Mouse (Mus musculus): ENCODE results near the gene Itga5.

The Itga5 gene

DNA sequence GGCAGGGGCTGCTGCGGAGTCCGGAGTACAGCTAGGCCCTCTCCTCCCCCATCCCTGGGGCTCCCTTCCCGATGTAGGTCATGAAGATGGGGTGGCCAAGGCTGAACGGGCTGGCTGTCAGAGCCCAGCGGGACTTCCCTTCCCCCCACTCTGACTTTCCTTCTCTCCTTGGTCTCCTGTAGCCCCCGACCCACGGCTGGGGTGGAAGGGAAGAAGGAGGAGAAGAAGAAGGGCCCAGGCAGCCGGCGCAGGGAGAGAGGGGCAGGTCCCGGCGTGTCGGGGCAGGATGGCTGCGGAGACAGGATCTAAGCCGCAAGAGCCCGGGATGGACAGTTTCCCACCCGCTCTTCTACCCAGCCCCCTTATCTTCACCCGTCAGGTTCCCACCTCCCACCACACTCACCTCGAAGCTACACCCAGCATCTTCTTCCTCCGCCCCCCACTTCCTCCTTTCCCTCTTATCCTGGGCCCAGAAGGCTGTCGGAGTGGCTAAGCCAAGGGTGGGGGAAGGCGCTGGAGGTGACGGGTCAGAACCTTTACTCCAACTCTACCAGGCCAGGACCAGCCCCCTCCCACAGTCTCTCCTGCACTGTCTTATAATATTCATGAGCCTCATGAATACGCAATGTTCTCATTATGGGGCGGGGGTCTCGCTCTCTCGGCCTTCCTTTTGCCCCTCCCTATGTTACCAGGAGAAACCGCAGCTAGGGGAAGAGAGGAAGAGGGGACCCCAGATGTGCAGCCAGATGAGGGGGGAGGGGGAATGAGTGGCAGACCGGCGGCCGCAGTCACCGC, 27.2 kb downstream of the Itga5 start:
- DNase-seq (ENCODE audit: low spot score): no peak

DNA sequence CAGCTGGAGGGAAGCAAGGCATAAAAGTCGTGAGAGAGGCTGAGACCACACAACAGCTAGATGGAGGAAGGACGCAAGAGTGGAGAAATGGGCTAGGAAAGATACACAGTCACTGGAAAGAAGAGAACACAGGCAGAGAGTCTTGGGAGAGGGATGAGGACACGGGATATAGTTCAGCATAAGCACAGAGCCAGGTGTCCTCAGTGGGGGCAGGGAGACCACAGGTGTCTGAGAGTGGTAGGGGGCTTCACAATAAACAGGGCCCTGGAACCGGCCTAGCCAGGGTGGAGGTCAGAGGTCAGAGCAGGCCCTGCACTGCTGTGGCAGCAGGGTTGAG, 27.8 kb downstream of the Itga5 start:
- no peak for DNase-seq (ENCODE audit: low spot score)

DNA sequence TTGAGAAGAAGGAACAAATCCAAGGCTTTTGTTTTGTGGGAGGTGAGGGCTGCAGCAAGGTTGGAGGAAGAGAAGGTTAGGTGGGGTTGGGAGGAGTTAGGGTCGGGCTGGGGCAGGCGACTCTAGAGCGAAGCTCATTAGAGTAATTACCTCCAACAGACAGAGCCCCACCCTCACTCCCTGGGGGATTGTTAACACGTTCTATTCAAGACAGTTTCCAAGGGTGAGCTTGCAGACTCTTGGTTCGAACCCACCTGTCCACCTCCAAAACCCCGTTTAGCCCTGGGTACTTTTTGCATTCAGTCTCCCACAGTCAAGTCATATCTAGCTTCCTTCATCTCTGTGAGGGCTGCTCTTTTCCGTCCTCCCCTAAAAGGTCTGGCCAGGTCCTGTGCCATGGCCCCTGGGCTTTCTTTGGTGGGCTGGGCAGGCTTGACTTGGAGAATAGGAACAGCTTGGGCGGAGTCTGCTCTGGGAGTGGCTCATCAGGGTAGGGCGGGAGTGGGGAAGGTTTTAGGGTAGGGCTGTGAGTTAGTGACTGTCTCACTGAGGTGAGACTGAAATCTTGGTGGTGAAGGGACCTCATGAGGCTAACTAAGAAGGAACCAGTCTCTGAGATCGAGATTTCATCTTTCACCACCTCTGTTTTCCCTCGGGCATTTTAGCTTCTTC, 29.4 kb downstream of the Itga5 start:
- no peak for DNase-seq (ENCODE audit: low spot score)

DNA sequence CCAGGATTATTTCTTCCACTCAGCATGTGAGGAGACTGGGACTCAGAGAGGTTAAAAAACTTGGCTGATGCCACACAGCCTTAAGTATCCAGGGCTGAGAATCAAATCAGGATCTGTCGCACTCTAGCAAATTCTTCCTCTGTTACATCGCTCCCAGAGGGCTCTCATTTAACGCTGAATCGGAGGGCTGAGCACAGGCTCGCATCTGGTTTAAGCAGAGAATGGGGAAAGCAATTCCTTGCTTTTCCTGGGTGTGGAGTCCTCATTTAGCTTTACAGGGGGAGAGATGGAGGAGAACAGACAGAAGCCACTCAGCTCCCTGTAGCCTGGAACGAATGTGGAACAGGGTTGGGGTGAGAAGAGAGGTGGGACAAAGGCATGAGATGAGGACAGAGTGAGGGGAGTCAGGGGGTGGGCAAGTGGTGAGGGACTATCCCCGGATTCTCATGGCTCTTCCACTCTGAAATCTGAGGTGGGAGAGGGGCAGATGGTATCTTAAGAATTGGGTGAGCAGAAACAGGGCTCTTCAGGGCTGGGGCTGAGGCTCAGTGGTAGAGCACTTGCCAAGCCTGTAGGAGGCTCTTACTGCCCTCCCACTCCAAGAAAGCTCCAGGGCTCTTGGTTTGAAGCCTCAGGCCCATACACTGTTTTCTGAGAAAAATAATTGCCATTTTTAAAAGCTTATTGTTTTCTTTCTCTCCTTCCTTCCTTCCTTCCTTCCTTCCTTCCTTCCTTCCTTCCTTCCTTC, 30.9 kb downstream of the Itga5 start:
- DNase-seq (ENCODE audit: low spot score): no peak

DNA sequence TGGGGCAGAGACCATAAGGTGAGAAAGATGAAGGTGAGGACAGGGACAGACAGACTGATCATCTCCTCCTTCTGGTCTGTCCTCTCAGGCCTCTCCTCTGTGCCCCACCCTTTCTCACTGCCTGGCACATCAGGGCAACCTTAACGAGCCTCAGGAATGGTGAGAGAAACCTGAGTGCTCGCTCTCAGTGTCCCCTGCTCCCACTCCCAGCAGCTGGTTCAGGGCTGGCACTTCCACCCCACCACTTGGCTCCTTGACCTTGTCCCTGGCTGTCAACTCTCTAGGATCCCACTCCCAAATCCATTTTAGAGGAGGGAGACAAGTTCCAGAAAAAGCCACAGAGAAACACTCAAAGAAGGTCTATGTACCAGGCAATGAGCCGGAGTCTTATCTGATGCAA, 31.5 kb downstream of the Itga5 start:
- no peak for DNase-seq (ENCODE audit: low spot score)

DNA sequence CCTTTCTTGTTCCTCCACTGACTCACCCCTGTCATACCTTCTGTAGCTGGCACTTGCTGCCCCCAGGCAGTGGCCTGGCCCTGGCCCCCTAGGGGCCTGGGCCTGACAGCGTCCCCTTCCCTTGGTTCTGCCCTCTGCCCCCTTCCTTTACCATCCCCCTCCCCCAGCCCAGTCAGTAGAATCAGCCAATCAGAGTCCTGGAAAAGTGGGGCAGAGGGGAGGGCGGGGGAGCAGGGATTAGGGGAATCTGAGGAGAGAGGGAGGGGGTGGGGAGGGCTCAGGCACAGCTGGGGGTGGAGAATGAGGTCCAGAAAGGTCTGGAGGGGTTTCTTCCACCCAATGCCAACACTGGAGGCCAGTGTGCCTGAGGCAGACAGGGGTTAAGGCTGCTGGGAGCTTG, 32.4 kb downstream of the Itga5 start:
- no peak for DNase-seq (ENCODE audit: low spot score)

DNA sequence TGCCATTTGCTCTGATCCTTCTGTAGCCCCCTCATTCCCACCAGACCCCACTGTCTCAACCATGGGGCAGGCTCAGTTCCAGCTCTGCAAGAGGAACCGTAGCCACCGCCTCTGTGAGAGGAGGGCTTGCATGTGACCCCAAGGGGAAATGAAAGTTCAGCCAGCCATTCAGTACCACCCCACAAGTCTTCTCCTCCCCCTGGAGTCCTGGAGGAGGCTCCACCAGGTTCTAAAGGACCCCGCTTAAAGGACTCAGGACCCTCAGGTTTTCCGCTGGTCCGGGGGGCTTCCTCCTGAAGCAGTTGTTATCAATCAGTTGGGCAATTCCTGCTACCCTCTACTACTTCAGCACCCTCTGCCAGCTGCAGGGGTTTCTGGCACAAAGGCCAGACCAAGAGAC, 32.8 kb downstream of the Itga5 start:
- no peak for DNase-seq (ENCODE audit: low spot score)

DNA sequence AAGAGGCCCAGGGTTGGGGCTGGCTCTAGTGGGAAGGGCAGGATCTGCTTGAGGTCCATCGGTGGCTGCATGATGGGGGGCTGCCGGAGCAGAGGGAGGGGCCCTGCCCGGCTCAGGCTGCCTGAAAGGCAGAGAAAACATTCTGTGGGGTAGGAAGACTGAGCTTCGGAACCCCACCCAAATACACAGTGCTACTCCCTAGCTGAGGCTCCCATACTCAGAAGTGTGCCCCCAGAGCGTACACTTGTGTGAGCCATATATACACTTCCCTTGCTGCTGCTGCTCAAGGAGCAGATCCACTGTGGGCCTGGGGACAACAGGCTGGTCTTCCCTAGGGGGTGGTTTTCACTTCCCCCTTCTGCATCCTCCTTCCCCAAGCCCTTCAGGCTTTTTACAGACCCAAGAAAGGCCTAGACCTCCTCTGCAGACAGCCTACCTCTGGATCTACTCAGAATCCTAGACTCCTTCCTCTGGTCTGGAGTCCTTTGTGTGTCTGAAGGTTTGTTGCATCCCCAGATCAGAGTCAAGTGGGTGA, 33.4 kb downstream of the Itga5 start:
- no peak for DNase-seq (ENCODE audit: low spot score)

DNA sequence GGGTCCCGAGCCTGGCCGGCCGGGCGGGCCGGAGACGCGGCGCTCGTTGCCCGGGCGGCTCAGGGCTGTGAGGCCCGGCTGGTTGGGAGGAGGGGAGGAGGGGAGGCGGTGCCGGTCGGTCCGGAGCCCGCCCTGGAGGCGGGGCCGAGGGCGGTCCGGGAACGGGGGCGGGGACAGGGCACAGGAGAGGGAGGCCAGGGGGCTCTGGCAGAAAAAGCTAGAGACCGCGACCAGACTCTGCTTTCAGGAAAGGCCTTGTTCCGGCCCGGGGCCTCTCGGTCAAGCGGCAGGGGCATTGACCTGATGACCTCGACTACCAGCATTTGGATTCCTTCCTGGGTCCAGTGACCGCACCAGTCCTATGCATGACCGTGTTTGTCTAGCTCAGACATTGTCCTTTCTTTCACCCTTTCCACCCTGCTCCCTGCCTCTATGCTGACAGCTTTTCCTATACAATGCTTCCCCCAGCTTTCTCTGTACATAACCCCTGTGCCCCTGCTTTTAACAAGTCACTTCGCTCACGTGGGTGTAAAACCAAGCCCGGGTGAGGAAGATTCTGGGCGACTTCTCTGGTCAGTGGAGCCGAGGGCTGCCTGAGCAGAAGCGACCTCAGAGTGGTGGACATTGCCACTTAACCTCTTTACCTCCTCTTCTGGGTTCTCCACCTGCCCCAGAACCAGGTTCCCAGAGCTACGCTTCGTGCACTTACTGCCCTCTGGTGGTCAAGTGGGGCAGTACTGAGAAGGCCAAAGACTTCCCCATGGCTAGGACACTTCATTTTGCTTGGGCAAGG, 42.9 kb downstream of the Itga5 start:
- DNase-seq (ENCODE audit: low spot score): peak; percentile 90

DNA sequence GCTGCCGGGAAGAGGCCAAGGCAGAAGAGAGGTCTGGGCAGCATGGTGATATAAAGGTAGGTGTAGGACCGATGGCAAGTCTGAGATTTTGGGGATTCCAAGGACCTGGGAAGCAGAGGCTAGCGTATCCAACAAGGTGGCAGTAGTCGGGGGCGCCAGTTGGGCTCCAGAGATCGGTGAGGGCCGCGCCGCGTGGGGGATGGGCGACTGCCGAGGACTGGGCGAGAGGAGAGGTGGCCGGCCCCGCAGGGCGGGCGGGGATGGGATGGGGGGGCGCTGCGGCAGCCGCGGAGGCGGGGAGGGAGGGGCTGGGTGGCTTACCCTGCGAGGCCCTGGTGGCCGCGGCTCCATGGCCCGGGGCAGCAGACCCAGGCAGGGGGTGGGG, 43.5 kb downstream of the Itga5 start:
- DNase-seq (ENCODE audit: low spot score): no peak

DNA sequence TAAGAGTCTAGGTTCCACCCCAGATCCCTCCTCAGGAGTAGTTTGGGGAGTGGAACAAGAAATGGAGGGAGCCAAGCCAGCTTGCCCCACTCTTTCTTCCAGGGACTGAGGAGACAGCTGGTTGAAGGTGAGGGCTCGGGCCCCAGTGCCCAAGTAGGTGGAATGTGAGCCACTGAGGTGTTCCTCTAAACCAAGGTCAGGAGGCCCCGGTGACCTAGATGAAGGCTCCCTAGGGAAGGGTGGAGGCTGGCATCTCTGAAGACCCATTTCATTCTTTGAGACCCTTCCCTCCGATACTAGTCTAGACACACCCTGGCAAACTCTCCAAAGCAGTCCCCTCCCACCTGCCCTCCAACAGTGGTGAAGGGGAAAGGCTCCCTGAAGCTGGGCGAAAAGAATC, 44.2 kb downstream of the Itga5 start:
- no peak for DNase-seq (ENCODE audit: low spot score)

DNA sequence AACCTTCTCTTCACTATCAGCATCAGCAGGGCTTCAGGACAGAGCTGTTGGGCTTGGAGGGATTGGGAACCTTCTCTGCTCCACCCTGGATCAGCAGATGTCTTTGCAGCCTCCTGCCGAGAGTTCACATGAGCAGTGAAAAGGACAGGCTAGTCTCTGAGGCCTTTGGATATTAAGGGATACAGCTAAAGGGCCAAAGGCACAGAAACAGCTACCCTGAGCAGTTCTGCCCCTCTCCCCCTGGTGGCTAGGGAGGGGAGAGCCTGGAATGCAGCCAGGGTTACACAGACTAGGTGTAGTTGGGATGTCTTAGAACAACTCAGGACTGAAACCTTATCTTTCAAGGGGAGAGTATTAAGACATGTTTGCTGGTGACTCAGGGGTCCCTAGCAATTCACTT, 45.5 kb downstream of the Itga5 start:
- peak; percentile 64 for DNase-seq (ENCODE audit: low spot score)

DNA sequence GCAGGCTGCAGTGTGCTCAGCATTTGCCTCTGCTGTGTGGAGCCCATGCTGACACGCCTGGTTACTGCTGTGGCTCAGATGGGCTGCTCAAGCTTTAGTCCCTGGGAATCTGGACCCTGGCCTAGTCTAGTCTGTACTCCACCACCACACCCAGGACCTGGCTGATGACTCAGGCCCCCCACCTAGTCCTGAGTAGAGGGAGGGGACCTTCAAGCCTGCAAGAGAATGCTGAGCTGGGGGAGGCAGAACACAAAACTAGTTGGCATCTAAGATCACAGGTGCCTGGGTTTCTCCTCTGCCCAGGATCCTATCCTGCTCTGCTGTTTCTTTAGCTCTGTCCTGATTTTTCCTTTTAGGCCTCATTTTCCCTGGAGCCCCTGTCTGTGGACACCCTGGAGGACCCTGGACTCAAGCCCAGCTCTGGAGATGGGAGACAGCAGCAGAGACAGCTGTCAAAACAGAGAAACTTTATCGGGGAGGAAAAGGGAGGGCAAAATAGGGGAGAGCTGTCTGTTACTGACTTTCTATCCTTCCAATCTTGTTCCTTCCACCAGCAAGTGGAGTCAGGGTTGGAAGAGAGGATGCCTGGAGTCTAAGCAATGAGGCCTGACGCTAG, 48.3 kb downstream of the Itga5 start:
- no peak for DNase-seq (ENCODE audit: low spot score)

DNA sequence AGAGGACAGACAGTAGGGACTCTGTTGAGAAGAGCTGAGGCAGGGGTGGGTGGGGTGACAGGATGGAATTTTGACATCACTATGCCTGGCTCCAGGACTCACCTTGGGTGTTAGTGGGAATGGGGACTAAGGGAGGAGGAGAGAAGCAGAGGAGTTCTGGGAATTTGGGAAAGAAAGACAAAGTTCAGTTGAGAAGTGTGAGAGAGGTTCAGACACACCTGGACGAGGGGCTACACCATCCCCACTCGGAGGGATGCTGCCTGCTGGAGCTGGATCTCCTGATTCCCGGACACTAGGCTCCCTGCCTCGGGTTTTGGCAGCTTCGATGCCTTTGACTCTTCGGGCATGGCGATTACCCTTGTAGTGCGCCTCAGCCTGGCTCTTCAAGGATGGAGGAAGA, 48.8 kb downstream of the Itga5 start:
- DNase-seq (ENCODE audit: low spot score): no peak

DNA sequence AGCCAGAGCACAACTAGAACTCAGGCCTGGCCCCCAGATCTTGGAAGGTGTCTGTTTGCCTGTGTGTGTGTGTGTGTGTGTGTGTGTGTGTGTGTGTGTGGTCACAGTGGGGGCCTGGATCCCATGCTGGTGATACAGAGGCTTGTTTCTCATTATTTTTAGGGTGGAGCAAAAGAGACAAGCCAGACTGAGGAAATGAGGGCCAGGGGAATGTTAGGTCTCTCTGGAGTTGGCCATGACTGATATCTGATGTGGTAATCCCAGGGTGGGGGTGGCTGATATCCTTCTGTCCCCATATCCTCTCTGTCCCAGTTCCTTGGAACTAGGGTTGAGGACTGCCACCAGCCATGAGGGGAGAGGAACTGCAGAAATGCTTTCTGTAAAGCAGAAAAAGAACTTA, 49.4 kb downstream of the Itga5 start:
- DNase-seq (ENCODE audit: low spot score): no peak

DNA sequence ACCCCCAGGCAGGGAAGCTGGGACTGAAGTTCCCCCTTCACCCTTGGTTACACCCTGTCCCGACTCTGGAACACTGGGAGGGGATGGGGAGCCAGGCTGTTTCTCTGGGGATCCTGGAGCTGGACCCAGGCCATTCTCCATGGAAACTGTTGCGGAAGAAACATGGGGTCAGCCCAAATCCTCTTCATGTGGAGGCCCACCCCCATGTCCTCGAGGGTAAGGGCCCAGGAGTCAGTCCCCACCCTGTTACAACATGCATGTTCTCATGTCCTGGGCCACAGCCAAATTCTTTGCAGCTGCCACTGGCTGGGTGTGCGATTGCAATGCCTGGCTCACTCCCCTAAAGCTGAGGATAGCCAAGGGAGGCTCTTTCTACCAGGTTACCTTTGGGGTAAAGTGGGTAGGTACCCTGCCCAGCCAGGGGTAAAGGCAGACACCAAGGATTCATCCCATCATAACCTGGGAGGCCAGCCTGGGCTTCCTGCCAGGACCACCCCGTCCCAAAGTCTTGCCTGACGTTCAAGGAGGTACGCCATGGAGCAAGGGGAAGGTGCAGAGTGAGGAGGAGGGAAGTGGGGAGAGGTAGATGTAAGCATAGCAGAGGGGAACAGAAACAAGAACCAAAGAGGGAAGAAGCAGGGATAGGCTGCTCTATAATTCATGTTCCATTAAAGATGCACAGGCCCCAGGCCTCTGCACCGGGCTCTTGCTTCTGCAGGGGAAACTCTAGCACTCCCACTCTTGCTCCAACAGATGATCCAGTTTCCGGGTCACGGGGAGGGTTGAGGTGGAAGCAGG, 50.4 kb downstream of the Itga5 start:
- DNase-seq (ENCODE audit: low spot score): no peak

DNA sequence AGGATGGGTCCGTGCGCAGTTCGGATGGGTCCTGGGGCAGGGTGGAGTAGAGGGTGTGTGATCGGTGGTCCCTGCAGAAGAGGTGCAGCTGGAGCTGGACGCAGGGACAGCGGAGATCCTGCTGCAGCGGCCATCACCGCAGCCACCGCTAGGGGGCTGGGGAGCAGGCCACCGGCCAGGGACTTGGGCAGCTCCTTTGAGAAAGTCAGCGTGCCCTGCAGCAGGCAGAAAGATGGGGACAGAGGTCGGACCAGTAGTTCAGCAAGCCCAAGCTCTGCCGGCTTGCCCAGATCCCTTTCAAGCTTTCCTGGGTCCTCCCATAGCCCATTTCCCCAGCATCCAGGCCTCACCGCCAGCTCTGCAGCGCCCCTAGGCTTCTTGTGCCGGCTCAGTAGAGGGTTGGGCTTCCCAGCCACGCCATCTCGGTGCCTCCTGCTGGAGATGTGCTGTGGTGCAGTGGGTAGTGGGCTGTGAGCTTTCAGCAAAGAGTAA, 51.5 kb downstream of the Itga5 start:
- DNase-seq (ENCODE audit: low spot score): no peak

DNA sequence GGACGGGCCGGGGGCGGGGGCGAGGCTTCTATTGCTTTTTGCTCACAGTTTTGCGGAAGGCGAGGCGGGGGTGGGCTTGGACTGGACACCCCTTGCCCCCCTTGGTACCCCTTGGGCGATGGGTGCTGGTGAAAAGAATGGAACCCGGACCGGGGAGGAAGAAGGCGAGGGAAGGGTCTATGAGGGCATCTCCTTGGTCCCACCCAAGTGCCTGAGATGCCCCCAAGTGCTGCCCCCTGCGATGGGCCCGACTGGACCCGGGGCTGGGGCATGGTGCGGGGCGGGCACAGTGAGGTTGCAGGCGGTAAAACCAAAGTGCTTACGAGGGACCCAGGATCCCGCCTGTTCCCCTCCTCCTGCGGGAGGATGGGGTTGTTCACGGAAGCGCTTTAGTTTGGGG, 52.4 kb downstream of the Itga5 start:
- no peak for DNase-seq (ENCODE audit: low spot score)

DNA sequence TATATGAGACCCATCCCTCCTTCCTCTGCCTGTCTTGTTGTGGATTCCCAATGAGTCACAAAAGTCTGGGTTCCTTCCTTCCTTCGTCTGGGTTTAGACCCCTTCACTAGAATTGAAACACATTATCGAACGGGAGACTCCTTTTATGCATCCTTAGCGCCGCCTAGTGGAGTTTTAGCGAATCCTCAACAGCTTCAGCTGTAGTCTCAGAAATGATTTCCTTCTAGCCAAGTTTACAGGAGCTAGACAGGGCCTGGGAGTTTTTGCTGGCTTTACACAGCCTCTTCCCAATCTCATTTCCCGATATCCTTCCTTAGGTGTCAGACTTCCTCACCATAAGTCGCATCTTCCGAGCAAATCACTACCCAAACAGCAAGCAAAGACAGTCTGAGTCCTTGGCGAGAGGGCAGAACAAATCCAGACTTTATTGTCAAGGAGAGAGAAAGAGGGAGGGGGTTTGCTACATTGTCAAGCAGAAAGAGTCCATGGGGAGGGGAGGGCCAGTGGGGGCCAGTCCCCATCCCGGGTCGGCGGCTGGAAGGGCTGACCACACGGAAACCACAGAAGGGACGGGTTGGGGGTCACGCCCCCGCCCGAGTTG, 53.0 kb downstream of the Itga5 start:
- peak; percentile 89 for DNase-seq (ENCODE audit: low spot score)

DNA sequence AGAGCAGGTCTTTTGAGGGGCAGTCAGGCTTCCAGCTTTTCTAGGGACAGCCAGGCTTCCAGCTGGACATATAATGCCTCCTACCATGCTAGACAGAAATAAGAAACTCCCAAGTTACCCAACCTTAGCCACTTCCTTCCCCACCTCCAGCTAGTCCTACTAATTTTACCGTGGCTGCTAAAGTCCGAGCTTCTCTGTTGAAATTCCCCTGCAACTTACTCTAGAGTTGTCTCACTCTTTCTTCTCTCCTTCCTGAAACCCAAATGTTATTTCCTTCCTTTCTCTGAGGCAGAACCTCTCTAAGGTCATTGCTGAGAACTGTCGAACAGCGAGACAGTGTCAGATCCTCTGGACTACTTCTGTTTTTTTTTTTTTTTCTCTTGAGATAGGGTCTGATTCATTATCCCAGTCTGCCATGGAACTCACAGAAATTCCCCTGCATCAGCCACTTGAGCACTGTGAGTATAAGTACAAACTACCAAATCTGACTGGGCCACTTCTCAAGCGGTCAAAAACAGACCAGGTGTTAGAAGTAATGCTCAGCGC, 56.1 kb downstream of the Itga5 start, which contains the start of gene Gpr84:
Gpr84 (minus strand) TSS at position 248 of the 546 bp plus-strand sequence.
- no peak for DNase-seq (ENCODE audit: low spot score)
